Mouse (Mus musculus): ENCODE measurements around the gene Tecpr2. TPM values are rescaled to one million over a fixed set of nuclear protein-coding genes. Genes with fewer than 3 reads are reported as not detected.

Gene Tecpr2
- polyA plus RNA-seq, 1 experiment, result 20.2 TPM

DNA sequence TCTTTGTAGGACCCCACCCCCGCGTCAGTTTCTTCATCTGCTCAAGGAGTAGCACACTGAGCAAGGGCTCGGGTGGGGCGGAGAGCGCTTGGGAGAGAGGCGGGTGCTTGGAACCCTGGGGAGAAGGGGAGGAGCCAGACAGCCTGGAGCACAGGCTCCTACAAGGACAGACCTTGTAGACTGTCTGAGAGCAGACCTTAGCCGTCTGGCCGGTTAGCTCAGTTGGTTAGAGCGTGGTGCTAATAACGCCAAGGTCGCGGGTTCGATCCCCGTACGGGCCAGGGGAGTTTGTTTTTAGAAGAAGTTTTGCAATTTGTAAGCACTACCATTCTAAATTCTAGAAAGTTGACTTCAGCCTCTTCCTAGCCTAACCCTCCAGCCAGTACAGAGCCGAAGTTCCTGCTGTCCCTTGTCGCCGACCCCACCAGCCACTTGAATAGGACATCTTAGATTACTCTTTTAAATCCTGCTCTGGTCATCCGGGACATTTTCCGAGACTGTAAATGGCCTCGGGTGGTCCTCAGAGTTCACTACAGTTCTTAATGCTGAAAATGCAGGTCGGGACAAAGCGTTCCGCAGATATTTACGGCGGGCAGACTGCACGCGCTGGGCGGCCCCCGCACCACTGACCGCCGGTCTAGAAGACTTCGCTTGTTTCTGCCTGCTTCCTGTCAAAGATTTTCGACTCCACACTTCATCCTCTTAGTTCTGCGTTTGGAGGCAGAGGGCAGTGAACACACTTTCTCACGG, 43.8 kb upstream of the Tecpr2 start:
- no peak for TF ChIP-seq CTCF (IDR thresholded peaks at IDR 0.05; ENCODE audit: borderline replicate concordance, insufficient read depth, low read depth, low read length)
- no peak for TF ChIP-seq POLR2A (IDR thresholded peaks at IDR 0.05; ENCODE audit: borderline replicate concordance, insufficient read depth, low read length)
- Histone ChIP-seq H3K4me3 (replicated peaks; ENCODE audit: insufficient read depth, low read depth, low read length) (peak overlapping the region; percentile 73), H3K4me1 (ENCODE audit: control insufficient read depth, insufficient read depth, low read length) (no peaks in the 10 kb centered on the region; the same call in 1 of the 2 replicates), H3K27ac (ENCODE audit: insufficient read depth, low read length) (no peak overlapping the region), H3K27me3 (ENCODE audit: control insufficient read depth, insufficient read depth, low read length) (no peaks in the 10 kb centered on the region)
- DNase-seq, result peak; percentile 85 to 88
- 4% methylated on average over 36 of the region's 36 CpGs for WGBS

- Histone ChIP-seq H3K4me3 (replicated peaks; ENCODE audit: insufficient read depth, low read depth, low read length) (peak overlapping the region; percentile 73), H3K4me1 (ENCODE audit: control insufficient read depth, insufficient read depth, low read length) (peaks cover 2% of the 10 kb centered on the region), H3K27ac (ENCODE audit: insufficient read depth, low read length) (no peak overlapping the region), H3K27me3 (ENCODE audit: control insufficient read depth, insufficient read depth, low read length) (no peaks in the 10 kb centered on the region)
- TF ChIP-seq CTCF (IDR thresholded peaks at IDR 0.05; ENCODE audit: borderline replicate concordance, insufficient read depth, low read depth, low read length), result no peak
- no peak for TF ChIP-seq POLR2A (IDR thresholded peaks at IDR 0.05; ENCODE audit: borderline replicate concordance, insufficient read depth, low read length)
- WGBS, result 52% methylated on average over 6 of the region's 6 CpGs
- DNase-seq, result no peak
Measured at GRCm38 (mm10) chr12:110846191-110846765, 42.8 kb upstream of the Tecpr2 start.

DNA sequence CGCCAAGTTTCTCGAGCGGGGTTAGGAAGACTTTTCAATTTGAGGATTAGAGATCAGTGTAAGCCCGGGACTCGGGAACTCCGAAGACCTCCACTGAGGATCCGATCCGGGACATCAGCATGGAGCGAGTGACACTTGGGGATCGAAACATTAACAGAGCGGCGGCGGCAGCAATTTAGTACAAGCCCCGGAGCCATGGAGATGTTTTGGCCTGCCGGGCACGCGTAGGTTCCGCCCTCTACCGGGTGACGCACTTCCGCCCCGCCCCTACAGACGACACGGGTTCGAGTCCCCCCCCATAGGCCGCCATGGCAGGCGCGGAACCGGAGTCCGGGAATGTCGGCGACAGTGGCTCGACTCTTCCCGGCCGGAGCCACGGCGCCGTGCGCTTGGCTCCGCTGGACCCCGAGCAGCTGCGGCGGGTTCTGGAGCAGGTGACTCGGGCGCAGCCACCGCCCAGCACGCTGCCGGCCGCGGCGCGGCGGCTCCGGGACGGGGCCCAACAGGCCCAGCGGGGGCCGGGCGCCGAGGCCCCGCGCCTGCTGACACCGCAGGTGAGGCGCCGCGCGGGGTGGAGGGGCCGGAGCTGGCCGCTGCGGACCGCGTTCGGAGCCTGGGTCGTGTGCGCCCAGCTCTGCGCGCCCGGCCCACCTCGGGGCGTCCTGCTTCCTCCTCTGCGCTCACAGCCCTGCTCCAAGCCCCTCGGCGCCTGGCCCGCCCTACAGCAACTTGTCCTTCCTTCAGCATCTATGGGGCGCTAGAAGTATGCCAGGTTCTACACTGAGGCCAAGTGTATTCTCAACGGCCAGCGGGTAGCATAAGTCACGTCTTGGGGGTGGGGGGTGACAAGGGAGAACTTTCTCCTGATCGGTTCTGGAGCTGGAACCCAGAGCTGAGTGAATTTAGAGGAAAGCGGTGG, 38.8 kb upstream of the Tecpr2 start, which contains the start of gene Zfp839:
Gene Zfp839, plus strand, starts transcription at position 244 of the 919 bp plus-strand sequence.
- Histone ChIP-seq H3K4me1 (ENCODE audit: control insufficient read depth, insufficient read depth, low read length) (peaks cover 5% of the 10 kb centered on the region), H3K27me3 (ENCODE audit: control insufficient read depth, insufficient read depth, low read length) (no peaks in the 10 kb centered on the region), H3K4me3 (replicated peaks; ENCODE audit: insufficient read depth, low read depth, low read length) (peak within 1 kb of the TSS; percentile 100), H3K27ac (ENCODE audit: insufficient read depth, low read length) (peak within 1 kb of the TSS; percentile 93)
- peak; percentile 62; the same call in 1 of the 2 replicates for TF ChIP-seq POLR2A (IDR thresholded peaks at IDR 0.05; ENCODE audit: borderline replicate concordance, insufficient read depth, low read length)
- TF ChIP-seq CTCF (IDR thresholded peaks at IDR 0.05; ENCODE audit: borderline replicate concordance, insufficient read depth, low read depth, low read length), result no peak
- WGBS, result under 1% methylated on average over 88 of the region's 89 CpGs
- DNase-seq, result peak; percentile 87 to 93

- Histone ChIP-seq H3K27ac (ENCODE audit: insufficient read depth, low read length) (no peak overlapping the region; the same call in 1 of the 2 replicates), H3K4me3 (replicated peaks; ENCODE audit: insufficient read depth, low read depth, low read length) (peak overlapping the region; percentile 100)
- WGBS, result 12% methylated on average over 9 of the region's 9 CpGs
Measured at GRCm38 (mm10) chr12:110850929-110851256, 38.2 kb upstream of the Tecpr2 start.

GRCm38 (mm10) chr12:110851414-110851813, 37.6 kb upstream of the Tecpr2 start:
- WGBS, result 73% methylated on average over 12 of the region's 12 CpGs
- Histone ChIP-seq H3K27me3 (ENCODE audit: control insufficient read depth, insufficient read depth, low read length) (no peaks in the 10 kb centered on the region), H3K27ac (ENCODE audit: insufficient read depth, low read length) (no peak overlapping the region), H3K4me3 (replicated peaks; ENCODE audit: insufficient read depth, low read depth, low read length) (no peak overlapping the region), H3K4me1 (ENCODE audit: control insufficient read depth, insufficient read depth, low read length) (peaks cover 5% of the 10 kb centered on the region)
- TF ChIP-seq POLR2A (IDR thresholded peaks at IDR 0.05; ENCODE audit: borderline replicate concordance, insufficient read depth, low read length), result no peak
- TF ChIP-seq CTCF (IDR thresholded peaks at IDR 0.05; ENCODE audit: borderline replicate concordance, insufficient read depth, low read depth, low read length), result no peak
- no peak for DNase-seq

More at GRCm38 (mm10) chr12:110850929-110851256, 38.2 kb upstream of the Tecpr2 start:
- TF ChIP-seq POLR2A (IDR thresholded peaks at IDR 0.05; ENCODE audit: borderline replicate concordance, insufficient read depth, low read length) (no peak), CTCF (IDR thresholded peaks at IDR 0.05; ENCODE audit: borderline replicate concordance, insufficient read depth, low read depth, low read length) (no peak)
- DNase-seq, result no peak
- H3K27me3 ChIP-seq (ENCODE audit: control insufficient read depth, insufficient read depth, low read length), result no peaks in the 10 kb centered on the region
- peaks cover 5% of the 10 kb centered on the region for H3K4me1 ChIP-seq (ENCODE audit: control insufficient read depth, insufficient read depth, low read length)

GRCm38 (mm10) chr12:110851923-110852322, 37.1 kb upstream of the Tecpr2 start:
- peaks cover 5% of the 10 kb centered on the region for H3K4me1 ChIP-seq (ENCODE audit: control insufficient read depth, insufficient read depth, low read length)
- no peak for TF ChIP-seq CTCF (IDR thresholded peaks at IDR 0.05; ENCODE audit: borderline replicate concordance, insufficient read depth, low read depth, low read length)
- TF ChIP-seq POLR2A (IDR thresholded peaks at IDR 0.05; ENCODE audit: borderline replicate concordance, insufficient read depth, low read length), result no peak
- H3K27ac ChIP-seq (ENCODE audit: insufficient read depth, low read length), result no peak overlapping the region
- no peak overlapping the region for H3K4me3 ChIP-seq (replicated peaks; ENCODE audit: insufficient read depth, low read depth, low read length)
- H3K27me3 ChIP-seq (ENCODE audit: control insufficient read depth, insufficient read depth, low read length), result no peaks in the 10 kb centered on the region
- WGBS, result 85% methylated on average over 1 of the region's 1 CpGs
- no peak for DNase-seq
